Mouse (Mus musculus) v-Abl transformed pro-B cells (cell line): ENCODE measurements around the gene Mvb12b.

Source experiments
- in situ Hi-C, 2 experiments: fragments of 400-800 bp; cut with MboI; formaldehyde crosslinking; loops; one replicate each; pipeline ENCODE4 v1.15.1; 2025; ENCODE audit not compliant: unreplicated experiment in 2 of 2

The Mvb12b gene

DNA sequence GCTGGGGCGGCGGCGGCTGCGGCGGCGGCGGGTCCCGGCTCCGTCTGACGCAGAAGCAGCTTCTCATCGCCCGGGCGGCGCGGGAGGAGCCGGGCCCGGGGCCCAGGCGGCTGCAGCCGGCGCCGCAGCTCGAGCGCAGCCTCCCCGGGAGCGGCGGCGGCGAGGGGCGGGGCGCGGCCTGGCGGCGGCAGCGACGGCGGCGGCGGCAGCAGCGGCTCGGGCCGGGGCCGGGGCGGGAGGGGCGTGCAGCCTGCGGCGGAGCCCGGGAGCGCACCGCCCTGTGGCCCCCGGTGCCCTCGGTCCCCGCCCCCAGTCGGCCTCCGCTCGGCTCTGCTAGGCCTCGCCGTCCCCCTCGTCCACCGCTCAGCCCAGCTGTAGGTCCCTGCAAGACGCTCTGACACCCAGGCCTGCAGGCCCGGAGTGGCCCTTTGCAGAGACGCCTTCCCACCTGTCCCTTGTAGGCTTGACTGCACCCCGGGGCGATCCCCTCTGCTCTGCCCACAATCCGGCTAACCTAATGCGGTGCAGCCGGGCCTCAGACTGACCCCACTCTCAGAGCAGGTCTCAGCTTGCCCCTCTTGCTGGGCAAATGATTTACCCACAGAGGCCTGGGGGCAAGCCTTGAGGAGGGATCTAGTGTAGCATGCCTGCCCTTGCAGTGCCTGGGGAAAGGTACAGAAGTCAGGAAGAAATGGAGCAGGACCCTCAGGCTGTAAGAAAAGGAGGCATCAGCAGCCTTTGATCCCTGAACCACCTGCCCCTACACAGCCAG lies at the start of gene Mvb12b:
TSS of gene Mvb12b (minus strand) at position 619 of the 772 bp plus-strand sequence.
- in situ Hi-C loops, result no loop called here

DNA sequence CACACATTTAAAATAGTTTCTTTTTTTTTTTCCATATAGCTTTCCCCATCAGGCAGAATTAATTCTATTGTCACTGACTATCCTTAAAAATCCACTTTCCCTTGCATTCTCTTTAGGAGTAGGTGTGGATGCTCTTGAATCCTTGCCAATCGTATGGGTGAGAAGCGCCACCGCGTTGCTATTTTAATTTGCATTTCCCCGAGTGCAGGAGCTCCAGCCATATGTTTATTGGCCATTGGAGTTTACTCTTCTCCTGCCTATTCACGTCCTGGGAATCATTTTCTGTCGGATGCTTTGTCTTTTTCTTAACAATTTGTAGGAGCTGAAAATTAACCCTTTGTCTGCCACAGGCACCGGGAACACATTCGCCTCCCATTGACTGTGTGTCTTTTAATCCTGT lies 48.0 kb upstream of the Mvb12b start:
- in situ Hi-C loops, result no loop called here

DNA sequence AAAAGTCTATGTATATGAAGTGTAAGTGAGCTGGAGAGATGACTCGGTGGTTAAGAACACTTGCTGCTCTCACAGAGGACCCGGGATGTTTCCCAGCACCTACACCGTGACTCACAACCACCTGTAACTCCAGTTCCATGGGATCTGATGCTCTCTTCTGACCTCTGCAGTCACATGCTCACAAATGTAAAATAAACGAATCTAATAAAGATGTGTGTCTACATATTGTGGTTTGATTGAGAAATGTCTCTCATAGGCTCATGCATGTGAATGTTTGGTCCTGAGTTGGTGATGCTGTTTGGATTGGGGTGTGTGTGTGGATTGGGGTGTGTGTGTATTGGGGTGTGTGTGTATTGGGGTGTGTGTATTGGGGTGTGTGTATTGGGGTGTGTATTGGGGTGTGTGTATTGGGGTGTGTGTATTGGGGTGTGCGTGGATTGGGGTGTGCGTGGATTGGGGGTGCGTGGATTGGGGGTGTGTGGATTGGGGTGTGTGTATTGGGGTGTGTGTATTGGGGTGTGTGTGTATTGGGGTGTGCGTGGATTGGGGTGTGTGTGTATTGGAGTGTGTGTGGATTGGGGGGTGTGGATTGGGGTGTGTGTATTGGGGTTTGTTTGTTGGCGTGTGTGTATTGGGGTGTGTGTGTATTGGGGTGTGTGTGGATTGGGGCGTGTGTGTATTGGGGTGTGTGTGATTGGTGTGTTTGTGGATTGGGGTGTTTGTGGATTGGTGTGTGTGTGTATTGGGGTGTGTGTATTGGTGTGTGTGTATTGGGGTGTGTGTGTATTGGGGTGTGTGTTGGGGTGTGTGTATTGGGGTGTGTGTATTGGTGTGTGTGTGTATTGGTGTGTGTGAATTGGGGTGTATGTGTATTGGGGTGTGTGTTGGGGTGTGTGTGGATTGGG lies 46.1 kb upstream of the Mvb12b start:
- in situ Hi-C loops, result no loop called here

DNA sequence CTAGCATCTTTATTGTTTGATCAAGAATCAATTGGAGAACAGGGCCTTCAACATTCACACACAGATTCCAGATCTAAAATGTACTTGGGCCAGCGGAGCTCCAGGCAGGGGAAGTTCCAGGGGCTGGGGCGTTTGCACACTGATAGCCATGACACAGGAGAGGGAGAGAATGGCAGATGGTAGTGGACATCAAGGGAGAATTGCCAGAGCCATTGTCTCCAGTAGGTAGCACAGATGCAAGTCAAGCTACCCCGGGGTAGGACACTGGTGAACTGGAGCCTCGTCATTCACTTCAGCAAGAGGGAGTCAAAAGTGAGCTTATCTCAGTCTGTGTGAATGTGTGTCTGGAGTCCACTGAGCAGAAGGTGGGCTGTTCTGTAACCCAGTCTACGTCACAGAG lies 43.4 kb upstream of the Mvb12b start:
- in situ Hi-C loops, result no loop called here

DNA sequence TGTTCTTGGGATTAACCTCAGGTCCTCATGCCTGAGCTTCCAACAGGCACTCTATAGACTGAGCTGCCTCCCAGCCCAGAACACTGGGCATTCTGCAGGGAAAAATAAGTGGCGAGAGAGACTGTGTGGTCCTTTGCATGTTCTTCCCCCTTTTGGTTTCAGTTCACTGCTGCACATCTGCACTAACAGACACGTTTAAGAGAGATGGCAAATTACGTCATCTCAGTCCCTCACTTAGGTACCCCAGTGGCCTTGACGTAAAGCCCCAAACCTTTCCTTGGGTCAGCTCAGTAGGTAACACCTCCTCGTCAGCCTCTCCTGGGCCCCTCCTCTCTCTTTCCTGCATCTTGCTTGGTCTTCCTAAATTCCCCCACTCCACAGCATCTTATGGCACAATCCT lies 37.5 kb upstream of the Mvb12b start:
- in situ Hi-C loops, result no loop called here

DNA sequence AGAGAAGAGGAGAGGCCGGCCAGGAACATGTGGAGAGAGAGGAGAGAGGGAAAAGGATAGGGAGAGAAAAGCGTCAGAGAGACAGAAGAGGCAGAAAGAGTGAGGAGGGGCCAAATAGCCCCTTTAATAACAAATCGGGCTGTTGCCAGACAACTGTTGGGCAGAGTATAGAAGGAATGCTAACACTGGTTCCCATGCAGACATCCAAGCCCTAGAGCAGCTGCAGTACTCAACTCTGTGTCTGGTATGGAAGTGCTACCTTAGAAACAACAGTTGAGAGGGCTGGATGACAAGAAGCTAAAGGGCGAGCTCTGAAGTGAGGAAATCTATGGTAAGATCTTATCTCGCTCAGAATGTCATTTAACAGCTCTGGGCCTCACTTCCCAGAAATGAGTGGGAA lies 35.7 kb upstream of the Mvb12b start:
- in situ Hi-C loops, result loop anchor here in 1 of 2 experiments (5.0 kb wide), 1 partner anchor 101 kb away; no protein-coding TSS in a partner anchor

DNA sequence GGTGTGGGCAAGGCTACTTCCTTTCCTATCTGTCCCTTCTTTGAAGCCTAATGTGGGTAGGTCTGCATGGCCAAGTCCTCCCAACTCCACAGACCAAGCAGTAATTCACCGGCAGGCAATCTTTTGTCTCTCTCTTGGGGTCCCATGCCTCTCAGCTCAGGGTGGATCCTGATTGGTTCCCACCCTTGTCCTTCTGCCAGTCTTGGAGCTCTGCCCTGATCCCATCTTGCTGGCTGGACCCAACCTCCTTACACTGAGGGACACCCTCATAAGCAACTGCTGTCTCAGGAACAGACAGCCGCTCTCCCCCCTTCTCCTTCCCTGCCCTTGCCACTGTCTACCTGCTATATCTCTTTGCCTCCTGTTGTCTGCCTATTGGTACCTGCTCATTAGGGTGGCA lies 34.7 kb upstream of the Mvb12b start:
- in situ Hi-C loops, result loop anchor here in 1 of 2 experiments (5.0 kb wide), 1 partner anchor 100 kb away; no protein-coding TSS in a partner anchor

DNA sequence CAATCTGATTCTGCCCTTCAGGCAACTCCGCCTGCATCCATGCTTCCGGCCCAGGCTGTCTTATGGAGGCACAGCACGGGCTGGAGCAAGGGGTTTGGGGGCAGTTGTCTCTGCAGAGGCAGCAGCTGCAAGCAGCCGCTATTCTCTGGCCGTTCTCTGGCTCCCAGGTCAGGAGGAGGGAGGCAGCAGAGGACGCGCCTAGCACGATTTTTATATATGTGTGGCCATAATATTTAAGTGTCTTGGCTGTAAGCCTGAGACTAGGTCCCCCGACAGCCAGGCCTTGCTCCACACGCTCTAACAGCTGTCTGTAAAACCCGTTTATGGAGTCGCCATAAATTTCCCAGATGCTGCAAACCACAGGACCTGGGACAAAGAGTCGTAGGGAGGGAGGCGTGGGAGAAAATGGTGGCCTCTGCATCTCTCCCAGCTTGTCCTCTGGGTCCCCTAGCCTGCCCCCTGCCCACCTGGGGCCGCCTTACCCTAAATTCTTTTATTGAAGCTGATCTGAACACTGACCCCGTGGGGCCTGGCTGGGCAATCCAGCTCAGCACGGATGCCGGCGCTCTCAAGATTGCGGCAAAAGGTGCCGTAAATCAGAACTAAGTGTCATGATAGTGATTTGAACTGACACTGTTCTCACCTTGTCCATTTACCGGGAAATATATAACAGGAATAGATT lies 32.3 kb upstream of the Mvb12b start:
- in situ Hi-C loops, result loop anchor here (5.0 kb wide), 2 partner anchors 98 to 168 kb away; no protein-coding TSS in a partner anchor

DNA sequence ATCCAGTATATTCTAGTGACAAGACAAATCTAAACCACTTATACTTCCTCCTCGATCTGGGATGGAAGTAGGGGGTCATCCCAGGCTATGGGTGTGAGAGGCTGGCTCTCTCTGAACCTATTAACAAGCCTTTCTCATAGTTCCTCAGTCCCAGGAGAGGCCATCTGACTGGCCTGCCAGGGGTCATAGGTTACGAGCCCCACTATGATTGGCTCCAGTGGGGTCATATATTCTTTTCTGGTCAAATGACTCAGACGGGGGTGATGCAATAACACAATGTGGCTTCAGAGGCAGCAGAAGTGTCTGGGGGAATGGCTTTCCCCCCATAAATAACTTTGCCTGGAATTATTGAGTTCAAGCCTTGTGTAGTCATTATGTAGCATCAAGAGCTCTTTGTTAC lies 31.1 kb upstream of the Mvb12b start:
- in situ Hi-C loops, result loop anchor here in 1 of 2 experiments (5.0 kb wide), 1 partner anchor 167 kb away; no protein-coding TSS in a partner anchor

DNA sequence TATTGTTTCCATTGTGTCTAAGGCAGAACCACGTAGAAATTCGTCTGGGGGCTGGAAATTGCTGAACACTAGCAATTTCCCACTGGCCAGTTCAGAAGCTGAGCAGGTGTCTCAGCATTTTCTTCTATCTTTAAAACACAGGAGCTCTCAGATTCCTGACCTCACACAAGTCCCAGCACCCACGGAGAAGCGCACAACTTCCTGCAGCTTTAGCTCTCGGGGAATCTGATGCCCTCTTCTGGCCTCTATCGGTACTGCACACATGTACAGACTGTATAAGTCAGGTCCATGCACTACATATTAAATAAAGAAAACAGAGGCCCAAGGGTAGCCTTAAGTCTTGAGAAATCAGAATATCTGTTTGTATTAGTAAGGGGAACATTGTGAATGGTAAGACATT lies 30.6 kb upstream of the Mvb12b start:
- in situ Hi-C loops, result loop anchor here in 1 of 2 experiments (5.0 kb wide), 1 partner anchor 166 kb away; no protein-coding TSS in a partner anchor

DNA sequence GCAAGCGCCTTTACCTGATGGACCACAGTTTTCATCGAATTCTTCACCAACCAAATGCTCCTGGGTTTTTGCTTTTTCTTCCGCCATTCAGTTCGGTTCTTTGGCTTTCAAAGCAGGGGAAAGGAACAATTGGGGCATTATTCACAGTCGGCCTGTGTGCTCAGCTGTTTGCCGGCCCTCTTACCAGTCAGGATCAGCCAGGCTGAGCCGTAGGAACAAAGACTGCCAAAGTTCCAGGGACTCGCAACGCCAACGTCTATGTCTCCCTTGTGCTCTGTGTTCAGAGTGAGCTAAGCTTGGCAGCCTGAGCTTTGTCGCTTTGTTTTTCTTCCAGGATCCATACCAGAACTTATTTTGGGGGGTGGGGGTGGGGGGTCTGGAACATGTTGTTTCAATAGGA lies 28.9 kb upstream of the Mvb12b start:
- in situ Hi-C loops, result loop anchor here in 1 of 2 experiments (5.0 kb wide), 1 partner anchor 164 kb away; no protein-coding TSS in a partner anchor

DNA sequence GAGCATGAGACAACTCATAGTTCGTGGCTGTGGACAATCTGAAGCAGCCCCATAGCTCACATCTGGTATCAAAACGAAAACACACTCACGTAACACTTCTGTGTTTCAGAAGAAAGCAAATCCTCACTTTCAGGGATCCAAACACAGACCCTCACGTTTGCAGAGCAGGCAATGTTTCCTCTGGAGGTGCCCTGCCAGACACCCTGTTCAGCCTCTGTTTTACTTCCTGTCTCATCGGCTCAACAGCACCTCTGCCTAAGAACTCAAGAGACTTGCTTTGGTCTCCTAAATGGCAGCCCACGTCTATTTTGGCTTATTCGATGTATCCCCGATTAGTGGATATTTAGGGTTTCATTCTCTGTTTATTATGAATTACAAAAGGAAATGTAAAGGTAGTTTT lies 27.3 kb upstream of the Mvb12b start:
- in situ Hi-C loops, result loop anchor here in 1 of 2 experiments (5.0 kb wide), 2 partner anchors 68 to 163 kb away; no protein-coding TSS in a partner anchor

DNA sequence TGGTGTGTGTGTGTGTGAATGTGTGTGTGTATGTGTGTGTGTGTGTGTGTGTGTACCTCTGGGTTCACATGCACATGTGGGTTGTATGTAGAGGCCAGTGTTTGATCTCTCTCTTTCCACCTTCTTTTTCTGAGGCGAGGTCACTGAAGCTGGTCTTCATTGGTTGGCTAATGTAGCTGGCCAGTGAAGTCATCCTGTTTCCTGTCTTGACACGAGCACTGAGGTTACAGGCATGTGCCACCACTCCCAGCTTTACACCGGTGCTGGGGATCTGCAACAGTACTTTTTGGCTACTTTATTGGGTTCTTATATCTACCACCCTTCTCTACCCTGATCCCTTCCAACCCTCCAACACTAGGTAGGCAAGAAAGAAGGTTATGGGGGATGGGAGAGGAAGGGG lies 26.6 kb upstream of the Mvb12b start:
- in situ Hi-C loops, result loop anchor here in 1 of 2 experiments (5.0 kb wide), 1 partner anchor 67 kb away; no protein-coding TSS in a partner anchor

DNA sequence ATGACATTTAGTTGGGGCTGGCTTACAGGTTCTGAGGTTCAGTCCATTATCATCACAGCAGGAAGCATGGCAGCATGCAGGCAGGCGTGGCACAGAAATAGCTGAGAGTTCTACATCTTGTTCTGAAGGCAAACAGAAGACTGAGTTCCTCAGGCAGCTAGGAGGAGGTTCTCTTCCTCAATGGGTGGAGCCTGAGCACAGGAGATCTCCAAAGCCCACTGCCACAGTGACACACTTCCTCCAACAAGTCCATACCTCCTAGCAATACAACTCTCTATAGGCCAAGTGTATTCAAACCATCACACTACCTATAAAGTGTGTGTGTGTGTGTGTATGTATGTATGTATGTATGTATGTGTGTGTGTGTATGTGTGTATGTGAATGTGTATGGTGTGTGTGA lies 25.9 kb upstream of the Mvb12b start:
- in situ Hi-C loops, result loop anchor here in 1 of 2 experiments (5.0 kb wide), 1 partner anchor 66 kb away; no protein-coding TSS in a partner anchor

DNA sequence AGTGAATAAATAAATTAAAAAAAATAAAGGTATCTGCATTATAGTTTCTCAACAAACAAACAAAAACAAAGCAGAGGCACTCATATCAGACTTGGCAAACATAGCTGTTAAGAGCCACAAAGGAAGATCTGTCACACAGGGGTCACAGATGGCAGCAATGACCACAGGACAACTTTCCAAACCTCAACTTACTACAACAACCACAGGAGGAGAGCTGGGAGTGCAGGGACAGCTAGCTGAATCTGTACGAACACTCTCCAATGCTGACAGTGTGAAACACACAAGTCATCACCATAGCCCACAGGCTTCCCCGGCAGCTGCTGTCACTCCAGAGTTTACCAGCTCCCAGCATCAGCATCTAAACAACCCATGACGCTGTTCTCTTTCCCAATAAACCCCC lies 25.0 kb upstream of the Mvb12b start:
- in situ Hi-C loops, result loop anchor here in 1 of 2 experiments (5.0 kb wide), 1 partner anchor 65 kb away; no protein-coding TSS in a partner anchor

DNA sequence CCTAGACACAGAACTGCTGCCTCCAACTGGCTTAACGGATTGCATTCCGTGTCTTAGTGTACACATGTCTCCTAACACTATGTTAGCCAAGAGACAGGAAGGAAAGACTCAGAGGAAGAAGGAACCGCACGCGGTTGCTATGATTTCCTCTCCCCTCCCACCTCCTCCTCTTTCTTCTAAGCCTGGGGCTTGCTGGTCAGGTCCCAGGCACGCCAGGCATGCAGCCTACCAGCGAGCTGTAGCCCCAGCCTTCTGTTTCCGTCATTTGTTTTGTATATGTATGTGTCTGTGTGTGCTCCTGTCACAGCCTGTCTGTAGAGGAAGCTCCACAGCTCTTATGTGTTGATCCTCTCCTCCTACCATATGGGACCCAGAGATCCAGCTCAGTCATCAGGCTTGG lies 20.6 kb upstream of the Mvb12b start:
- in situ Hi-C loops, result loop anchor here in 1 of 2 experiments (5.0 kb wide), 1 partner anchor 81 kb away; no protein-coding TSS in a partner anchor

DNA sequence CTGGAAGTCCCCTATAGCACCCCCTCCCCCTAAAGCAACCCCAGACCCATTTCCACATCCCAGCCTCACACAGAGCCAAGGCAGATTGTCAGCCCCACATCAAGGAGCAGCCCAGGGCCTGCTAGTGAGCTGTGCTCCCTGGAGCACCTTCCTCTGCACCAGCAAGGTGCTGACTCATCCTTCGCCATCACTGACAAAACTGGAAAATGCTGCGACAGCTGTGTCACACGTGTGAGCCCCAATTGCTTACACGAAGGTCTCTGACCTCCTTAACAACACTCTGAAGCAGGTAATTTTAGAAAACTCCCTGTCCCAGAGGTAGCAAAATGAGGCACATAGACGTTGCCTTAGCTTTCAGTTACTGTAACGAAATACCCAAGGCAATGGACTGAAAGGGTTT lies 19.4 kb upstream of the Mvb12b start:
- in situ Hi-C loops, result loop anchor here in 1 of 2 experiments (5.0 kb wide), 1 partner anchor 80 kb away; no protein-coding TSS in a partner anchor

DNA sequence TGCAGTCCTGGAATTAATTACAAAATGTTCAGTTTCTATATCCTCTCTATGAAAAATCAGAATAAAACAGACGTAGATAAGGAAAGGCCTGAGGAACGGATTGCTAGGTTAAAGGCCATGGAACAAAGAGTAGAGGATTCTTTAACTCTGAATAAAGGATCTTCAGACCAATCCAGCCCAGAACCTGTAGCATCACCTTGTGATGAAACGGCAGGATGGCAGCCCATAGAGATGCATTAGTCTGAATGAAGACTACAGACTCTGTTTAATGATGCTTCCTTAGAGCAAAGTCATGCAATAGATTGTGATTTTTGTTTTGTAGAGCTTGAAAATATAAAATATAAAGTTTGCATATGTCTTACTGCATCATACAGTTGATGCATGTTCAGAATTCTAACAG lies 8.1 kb upstream of the Mvb12b start:
- in situ Hi-C loops, result no loop called here

DNA sequence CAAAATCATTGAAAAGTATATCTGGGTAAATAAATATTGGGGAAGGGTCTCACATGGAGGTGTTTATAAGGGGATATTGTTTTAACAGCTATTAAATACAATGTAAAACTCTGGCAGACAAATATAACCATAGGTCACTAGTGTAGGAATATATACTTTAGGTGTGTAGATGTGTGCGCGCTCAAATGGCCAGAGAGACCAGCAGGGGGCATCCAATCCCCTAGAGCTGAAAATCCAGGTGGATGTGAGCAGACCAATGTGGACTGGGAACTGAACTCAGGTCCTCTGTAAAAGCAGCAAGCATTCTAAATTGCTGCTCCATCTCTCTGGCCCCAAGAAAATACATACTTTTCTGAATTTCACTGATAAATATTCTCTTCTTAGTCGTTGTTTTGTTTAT lies 5.4 kb upstream of the Mvb12b start:
- in situ Hi-C loops, result no loop called here

DNA sequence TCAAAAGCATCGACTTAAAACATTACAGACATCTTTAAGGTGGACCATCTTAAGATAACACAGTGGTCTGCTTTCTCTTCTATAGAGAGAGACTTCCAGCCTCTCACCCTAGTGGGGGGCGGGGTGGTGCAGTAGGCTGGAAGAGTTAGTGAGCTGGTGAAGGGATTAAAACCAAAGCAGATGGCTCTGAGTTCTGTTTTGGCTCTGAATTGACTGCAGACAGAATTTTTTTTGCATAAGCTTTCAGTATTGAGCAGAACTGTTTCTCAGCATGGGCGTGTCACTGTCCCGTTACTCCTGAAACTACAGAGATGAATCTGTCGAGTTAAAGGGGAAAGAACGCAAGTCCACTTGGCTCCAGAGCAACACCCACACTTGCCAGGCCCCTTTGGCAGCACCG lies 4.6 kb upstream of the Mvb12b start:
- in situ Hi-C loops, result no loop called here
